Mouse (Mus musculus) MEL (cell line): ENCODE results near the gene Sapcd1. TPM values are rescaled to one million over a fixed set of nuclear protein-coding genes. Genes with fewer than 3 reads are reported as not detected.
"Not testable (repeated sequence)": the region's sequence is repeated elsewhere in the genome, so short reads cannot be mapped to it uniquely, and the experiment has no call there.

Source experiments
- DNase-seq: peaks from one replicate; pipeline ENCODE4 v3.0.0; 2011; ENCODE audit warnings: low read depth, low spot score
- H3K27ac ChIP-seq: 2 replicates; pipeline ENCODE4 v1.5.1; 2012; ENCODE audit warnings: low read depth, mild to moderate bottlenecking, control low read depth, low read length, moderate library complexity; ENCODE audit not compliant: control insufficient read depth
- H3K27me3 ChIP-seq, 2 experiments: fragments of 150-350 bp in 1 of 2; sonication (generic) in 1 of 2; 2 replicates each; pipeline ENCODE4 v1.6.1; 2012; ENCODE audit warnings: low read length in 2 of 2, mild to moderate bottlenecking in 2 of 2, improper control_type of control experiment in 1 of 2, moderate library complexity in 1 of 2; ENCODE audit not compliant: insufficient read depth in 2 of 2, control insufficient read depth in 1 of 2
- H3K36me3 ChIP-seq, 2 experiments: 2 replicates each; pipeline ENCODE4 v1.6.1; 2012 to 2014; ENCODE audit warnings: low read length in 2 of 2, improper control_type of control experiment in 1 of 2, inconsistent platforms in 1 of 2, mild to moderate bottlenecking in 1 of 2; ENCODE audit not compliant: insufficient read depth in 2 of 2, control insufficient read depth in 1 of 2
- H3K4me1 ChIP-seq, 2 experiments: fragments of 150-350 bp in 1 of 2; sonication (generic) in 1 of 2; 2 replicates each; pipeline ENCODE4 v1.6.1; 2012; ENCODE audit warnings: low read length in 2 of 2, improper control_type of control experiment in 1 of 2, mild to moderate bottlenecking in 1 of 2; ENCODE audit not compliant: insufficient read depth in 2 of 2, control insufficient read depth in 1 of 2
- H3K4me3 ChIP-seq, 2 experiments: fragments of 150-350 bp in 1 of 2; sonication (generic) in 1 of 2; 2 replicates each; pipeline ENCODE4 v1.5.1; 2012; ENCODE audit warnings: low read depth in 2 of 2, low read length in 2 of 2, mild to moderate bottlenecking in 2 of 2, moderate library complexity in 2 of 2, control low read depth in 1 of 2, improper control_type of control experiment in 1 of 2; ENCODE audit not compliant: control insufficient read depth in 1 of 2, insufficient read depth in 1 of 2
- H3K79me2 ChIP-seq: 2 replicates; pipeline ENCODE4 v1.6.1; 2012; ENCODE audit warnings: mild to moderate bottlenecking, low read length, moderate library complexity; ENCODE audit not compliant: control insufficient read depth, poor library complexity, insufficient read depth
- H3K9ac ChIP-seq: 2 replicates; pipeline ENCODE4 v1.6.1; 2012; ENCODE audit warnings: low read depth, mild to moderate bottlenecking, control low read depth, low read length, moderate library complexity; ENCODE audit not compliant: control insufficient read depth, poor library complexity, severe bottlenecking
- H3K9me3 ChIP-seq: fragments of 150-350 bp; sonication (generic); replicated peaks from 2 replicates; pipeline ENCODE4 v1.6.1; 2012; ENCODE audit warnings: mild to moderate bottlenecking, low read length, improper control_type of control experiment, moderate library complexity; ENCODE audit not compliant: insufficient read depth
- CHD1 ChIP-seq: IDR thresholded peaks from 2 replicates; pipeline ENCODE4 v1.6.1; 2012; ENCODE audit warnings: low read depth, mild to moderate bottlenecking, inconsistent platforms, low read length, improper control_type of control experiment
- CTCF ChIP-seq, 3 experiments: IDR thresholded peaks in 2 of 3; conservative IDR thresholded peaks in 1 of 3; 2 replicates each; pipeline ENCODE4 v1.5.1; 2011 to 2012; ENCODE audit warnings: low read length in 3 of 3, low read depth in 2 of 3, mild to moderate bottlenecking in 2 of 3, improper control_type of control experiment in 1 of 3, inconsistent platforms in 1 of 3, mixed read lengths in 1 of 3, moderate library complexity in 1 of 3; ENCODE audit not compliant: control insufficient read depth in 1 of 3, insufficient read depth in 1 of 3, poor library complexity in 1 of 3, severe bottlenecking in 1 of 3
- ELF1 ChIP-seq: IDR thresholded peaks from 2 replicates; pipeline ENCODE4 v1.6.1; 2014; ENCODE audit warnings: low read depth, mild to moderate bottlenecking, inconsistent platforms, low read length, improper control_type of control experiment, moderate library complexity
- GABPA ChIP-seq: IDR thresholded peaks from 2 replicates; pipeline ENCODE4 v1.6.1; 2012; ENCODE audit warnings: low read depth, mild to moderate bottlenecking, inconsistent platforms, low read length, improper control_type of control experiment, moderate library complexity
- GATA1 ChIP-seq: IDR thresholded peaks from 2 replicates; pipeline ENCODE4 v1.6.1; 2011; ENCODE audit warnings: low read depth, low read length, improper control_type of control experiment
- HCFC1 ChIP-seq: IDR thresholded peaks from 2 replicates; pipeline ENCODE4 v1.6.1; 2012; ENCODE audit warnings: low read depth, mild to moderate bottlenecking, inconsistent platforms, low read length, improper control_type of control experiment, moderate library complexity
- JUND ChIP-seq: IDR thresholded peaks from 2 replicates; pipeline ENCODE4 v1.6.1; 2011; ENCODE audit warnings: low read depth, mild to moderate bottlenecking, improper control_type of control experiment, low read length
- MAFK ChIP-seq: IDR thresholded peaks from 2 replicates; pipeline ENCODE4 v1.6.1; 2011; ENCODE audit warnings: low read depth, mild to moderate bottlenecking, low read length, improper control_type of control experiment, borderline replicate concordance
- MAX ChIP-seq: IDR thresholded peaks from 2 replicates; pipeline ENCODE4 v1.6.1; 2011; ENCODE audit warnings: low read length, improper control_type of control experiment
- MAZ ChIP-seq: IDR thresholded peaks from 2 replicates; pipeline ENCODE4 v1.6.1; 2012; ENCODE audit warnings: low read depth, mild to moderate bottlenecking, inconsistent platforms, low read length, improper control_type of control experiment
- MXI1 ChIP-seq: IDR thresholded peaks from 2 replicates; pipeline ENCODE4 v1.6.1; 2011; ENCODE audit warnings: mild to moderate bottlenecking, low read depth, low read length, improper control_type of control experiment
- POLR2A ChIP-seq, 2 experiments: IDR thresholded peaks; 2 replicates each; pipeline ENCODE4 v1.6.1; 2011 to 2012; ENCODE audit warnings: low read length in 2 of 2, mild to moderate bottlenecking in 2 of 2, control low read depth in 1 of 2, improper control_type of control experiment in 1 of 2, low read depth in 1 of 2, moderate library complexity in 1 of 2; ENCODE audit not compliant: control insufficient read depth in 1 of 2, insufficient read depth in 1 of 2, poor library complexity in 1 of 2
- RAD21 ChIP-seq: IDR thresholded peaks from 2 replicates; pipeline ENCODE4 v1.6.1; 2011; ENCODE audit warnings: mild to moderate bottlenecking, low read depth, low read length, improper control_type of control experiment
- SMC3 ChIP-seq: IDR thresholded peaks from 2 replicates; pipeline ENCODE4 v1.6.1; 2011; ENCODE audit warnings: low read depth, low read length, improper control_type of control experiment
- TAL1 ChIP-seq: IDR thresholded peaks from 2 replicates; pipeline ENCODE4 v1.6.1; 2012; ENCODE audit warnings: mild to moderate bottlenecking, inconsistent platforms, low read length, moderate library complexity, mixed read lengths
- TBP ChIP-seq: IDR thresholded peaks from 2 replicates; pipeline ENCODE4 v1.8.0; 2011; ENCODE audit warnings: low read depth, low read length, improper control_type of control experiment
- TCF12 ChIP-seq: IDR thresholded peaks from 2 replicates; pipeline ENCODE4 v1.6.1; 2014; ENCODE audit warnings: low read depth, mild to moderate bottlenecking, inconsistent platforms, low read length, improper control_type of control experiment, moderate library complexity
- USF2 ChIP-seq, 2 experiments: IDR thresholded peaks; 2 replicates each; pipeline ENCODE4 v1.6.1; 2011 to 2012; ENCODE audit warnings: improper control_type of control experiment in 2 of 2, low read length in 2 of 2, borderline replicate concordance in 1 of 2, inconsistent platforms in 1 of 2, low read depth in 1 of 2, mild to moderate bottlenecking in 1 of 2; ENCODE audit not compliant: insufficient read depth in 1 of 2
- ZC3H11A ChIP-seq: IDR thresholded peaks from 2 replicates; pipeline ENCODE4 v1.6.1; 2012; ENCODE audit warnings: low read depth, mild to moderate bottlenecking, inconsistent platforms, low read length, improper control_type of control experiment
- ZMIZ1 ChIP-seq: IDR thresholded peaks from 2 replicates; pipeline ENCODE4 v1.6.1; 2012; ENCODE audit warnings: low read depth, mild to moderate bottlenecking, inconsistent platforms, low read length, improper control_type of control experiment, moderate library complexity
- ZNF384 ChIP-seq: IDR thresholded peaks from 2 replicates; pipeline ENCODE4 v1.6.1; 2012; ENCODE audit warnings: low read depth, mild to moderate bottlenecking, inconsistent platforms, low read length, improper control_type of control experiment
- polyA plus RNA-seq, 2 experiments: library from polyadenylated mRNA; stranded (reverse) in 1 of 2; unstranded in 1 of 2; fragments of >175 nt in 1 of 2; fragments of >200 nt in 1 of 2; gene quantifications; 2 replicates each; pipeline versions ENCODE4 v1.2.1 to v1.2.4; 2012; ENCODE audit warnings: low replicate concordance in 2 of 2, low read depth in 1 of 2; ENCODE audit not compliant: insufficient read length in 2 of 2, insufficient read depth in 1 of 2, missing spikeins in 1 of 2
- total RNA-seq: library from RNA; depleted of rRNA; stranded (reverse); fragments of 300-350 nt; gene quantifications from 2 replicates; pipeline ENCODE4 v1.2.3, GENCODE M21; 2012

The Sapcd1 gene
- total and polyA plus RNA-seq, 3 experiments = 124 to 164 TPM; not detected in 1

DNA sequence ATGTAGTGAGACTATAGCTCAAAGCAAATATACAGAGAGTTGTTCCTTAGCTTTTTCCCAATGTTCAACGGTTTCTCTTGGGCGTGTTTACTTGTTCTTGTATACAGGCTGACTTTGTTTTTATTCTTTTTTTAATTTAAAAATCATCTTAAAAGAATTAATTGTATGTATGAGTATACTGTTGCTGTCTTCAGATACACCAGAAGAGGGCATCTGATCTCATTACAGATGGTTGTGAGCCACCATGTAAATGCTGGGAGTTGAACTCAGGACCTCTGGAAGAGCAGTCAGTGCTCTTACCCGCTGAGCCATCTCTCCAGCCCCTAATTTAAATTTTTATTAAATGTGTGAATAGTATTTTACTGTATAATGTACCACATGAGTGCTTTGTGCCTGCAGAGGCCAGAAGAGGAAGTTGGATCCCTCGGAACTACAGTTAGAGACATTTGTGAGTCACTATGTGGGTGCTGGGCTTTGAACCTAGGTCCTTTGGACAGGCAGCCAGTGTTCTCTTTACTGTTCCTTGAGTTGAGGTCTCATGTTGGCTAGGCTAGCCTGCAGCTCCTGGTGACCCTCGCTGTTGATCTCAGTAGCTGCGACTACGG lies 20.3 kb downstream of the Sapcd1 start:
- peak; percentile 80 for DNase-seq
- Histone ChIP-seq H3K36me3 (peaks cover 6 to 7% of the 10 kb centered on the region in 2 experiments), H3K79me2 (peaks cover 32% of the 10 kb centered on the region), H3K27ac (peak overlapping the region; percentile 9; the same call in 1 of the 2 replicates), H3K27me3 (no peaks in the 10 kb centered on the region), H3K9ac (no peak overlapping the region), H3K9me3 (no peaks in the 10 kb centered on the region), H3K4me1 (peaks cover 0 to 13% of the 10 kb centered on the region in 2 experiments; a peak in 2 of 4 replicates), H3K4me3 (no peak overlapping the region)
- peak; percentile 56 for TF ChIP-seq SMC3
- no peak for TF ChIP-seq POLR2A (IDR thresholded peaks at IDR 0.05; ENCODE audit: control insufficient read depth in 1 of 2, insufficient read depth in 1 of 2, low read depth in 1 of 2, low read length in 2 of 2, poor library complexity in 1 of 2)
- TF ChIP-seq TCF12 = no peak
- TF ChIP-seq ELF1 = 0 out of 2 replicates have a peak, but pooled peaks have one; percentile 14
- peak; percentile 46; the same call in 1 of the 2 replicates for TF ChIP-seq MAFK
- TF ChIP-seq RAD21 = peak; percentile 36
- TF ChIP-seq USF2 (IDR thresholded peaks at IDR 0.05; ENCODE audit: borderline replicate concordance in 1 of 2, insufficient read depth in 1 of 2, low read depth in 1 of 2, low read length in 2 of 2) = no peak
- peak in 2 of 3 experiments; percentile 20 to 49; a peak in 4 of 6 replicates for TF ChIP-seq CTCF (IDR thresholded peaks at IDR 0.05 in 2 of 3, conservative IDR thresholded peaks at IDR 0.05 in 1 of 3; ENCODE audit: control insufficient read depth in 1 of 3, insufficient read depth in 1 of 3, low read depth in 2 of 3, low read length in 3 of 3, poor library complexity in 1 of 3, severe bottlenecking in 1 of 3)
- TF ChIP-seq TBP = peak; percentile 91
- 0 out of 2 replicates have a peak, but pooled peaks have one; percentile 52 for TF ChIP-seq JUND
- TF ChIP-seq HCFC1 = peak; percentile 37; the same call in 1 of the 2 replicates
- no peak for TF ChIP-seq GATA1
- 0 out of 2 replicates have a peak, but pooled peaks have one; percentile 31 for TF ChIP-seq ZNF384

DNA sequence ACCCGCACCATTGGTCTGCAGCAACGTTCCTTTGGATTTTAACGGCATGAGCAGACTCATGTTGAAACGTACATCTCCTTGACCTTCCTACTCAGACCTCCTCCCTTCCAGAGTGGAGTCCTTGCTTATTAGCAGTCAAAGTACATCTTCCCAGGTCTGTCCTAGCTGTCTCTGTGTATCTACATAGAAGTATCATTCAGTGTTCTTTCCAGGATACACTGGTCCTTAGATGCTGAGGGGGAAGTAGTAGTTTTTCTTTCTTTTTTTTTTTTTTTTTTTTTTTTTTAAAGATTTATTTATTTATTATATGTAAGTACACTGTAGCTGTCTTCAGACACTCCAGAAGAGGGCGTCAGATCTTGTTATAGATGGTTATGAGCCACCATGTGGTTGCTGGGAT lies 21.9 kb downstream of the Sapcd1 start:
- TF ChIP-seq ZNF384 = peak; percentile 64
- H3K9me3 ChIP-seq, H3K27me3 ChIP-seq, H3K36me3 ChIP-seq, H3K4me3 ChIP-seq, H3K27ac ChIP-seq, H3K9ac ChIP-seq, DNase-seq: not testable (repeated sequence)
- Histone ChIP-seq H3K4me1 (peaks cover 0 to 13% of the 10 kb centered on the region in 2 experiments; a peak in 2 of 4 replicates), H3K79me2 (peaks cover 48% of the 10 kb centered on the region)

DNA sequence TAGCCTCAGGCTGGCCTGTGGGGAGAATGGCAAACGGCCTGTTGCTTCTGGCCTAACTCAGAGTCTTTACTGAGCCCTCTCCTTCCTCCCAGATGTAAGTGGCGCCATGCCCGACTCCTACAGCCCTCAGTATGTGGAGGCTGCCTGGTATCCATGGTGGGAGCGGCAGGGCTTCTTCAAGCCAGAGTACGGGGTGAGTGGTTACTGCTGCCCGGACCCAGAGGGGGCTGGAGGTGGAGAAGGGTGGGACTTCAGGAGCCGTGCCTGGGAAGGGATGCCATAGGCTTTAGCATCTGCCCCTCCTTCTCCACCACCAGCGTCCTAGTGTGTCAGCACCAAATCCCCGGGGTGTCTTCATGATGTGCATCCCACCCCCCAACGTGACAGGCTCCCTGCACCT lies 22.7 kb downstream of the Sapcd1 start:
- H3K27ac ChIP-seq = no peak overlapping the region
- TF ChIP-seq TCF12 (no peak), CTCF (IDR thresholded peaks at IDR 0.05 in 2 of 3, conservative IDR thresholded peaks at IDR 0.05 in 1 of 3; ENCODE audit: control insufficient read depth in 1 of 3, insufficient read depth in 1 of 3, low read depth in 2 of 3, low read length in 3 of 3, poor library complexity in 1 of 3, severe bottlenecking in 1 of 3) (no peak), ZMIZ1 (no peak), MAX (no peak), CHD1 (no peak), USF2 (IDR thresholded peaks at IDR 0.05; ENCODE audit: borderline replicate concordance in 1 of 2, insufficient read depth in 1 of 2, low read depth in 1 of 2, low read length in 2 of 2) (no peak), TAL1 (no peak), SMC3 (no peak), ZC3H11A (no peak), ZNF384 (no peak), GABPA (no peak), POLR2A (IDR thresholded peaks at IDR 0.05; ENCODE audit: control insufficient read depth in 1 of 2, insufficient read depth in 1 of 2, low read depth in 1 of 2, low read length in 2 of 2, poor library complexity in 1 of 2) (no peak), MXI1 (no peak), HCFC1 (no peak), MAZ (no peak)
- H3K4me3 ChIP-seq = no peak overlapping the region
- no peaks in the 10 kb centered on the region for H3K27me3 ChIP-seq
- H3K79me2 ChIP-seq = peaks cover 50% of the 10 kb centered on the region
- DNase-seq = no peak
- H3K9me3 ChIP-seq = no peaks in the 10 kb centered on the region
- H3K36me3 ChIP-seq = peaks cover 6 to 7% of the 10 kb centered on the region in 2 experiments
- H3K9ac ChIP-seq = no peak overlapping the region
- peaks cover 0 to 13% of the 10 kb centered on the region in 2 experiments; a peak in 2 of 4 replicates for H3K4me1 ChIP-seq
